Mouse (Mus musculus) E14TG2a.4 (cell line): ENCODE data around the gene Fbxo41.

Experiments
- CTCF ChIP-seq: conservative IDR thresholded peaks from 2 replicates; pipeline ENCODE4 v1.5.1; 2014; ENCODE audit warnings: low read length
- POU5F1 ChIP-seq: IDR thresholded peaks from 2 replicates; pipeline ENCODE4 v1.6.1; 2014; ENCODE audit warnings: low read length, borderline replicate concordance

GRCm38 (mm10) chr6:85489717-85490116 is 13.1 kb downstream of the Fbxo41 start:
- TF ChIP-seq CTCF (no peak), POU5F1 (no peak)
